Mouse (Mus musculus): Measurements from ENCODE around the gene Cd33.
A peak's percentile ranks its signal among the peaks of the same experiment; 100 is the strongest.

Cd33 gene

GRCm38 (mm10) chr7:43544225-43544977 is at the start of gene Cd33:
Gene Cd33 (minus strand): TSS chr7:43544428.
- DNase-seq (ENCODE audit: low spot score in 2 of 2), result peak in 1 of 2 experiments; percentile 30

GRCm38 (mm10) chr7:43584790-43585189 is 40.6 kb upstream of the Cd33 start:
- DNase-seq (ENCODE audit: low spot score in 2 of 2), result no peak

DNA sequence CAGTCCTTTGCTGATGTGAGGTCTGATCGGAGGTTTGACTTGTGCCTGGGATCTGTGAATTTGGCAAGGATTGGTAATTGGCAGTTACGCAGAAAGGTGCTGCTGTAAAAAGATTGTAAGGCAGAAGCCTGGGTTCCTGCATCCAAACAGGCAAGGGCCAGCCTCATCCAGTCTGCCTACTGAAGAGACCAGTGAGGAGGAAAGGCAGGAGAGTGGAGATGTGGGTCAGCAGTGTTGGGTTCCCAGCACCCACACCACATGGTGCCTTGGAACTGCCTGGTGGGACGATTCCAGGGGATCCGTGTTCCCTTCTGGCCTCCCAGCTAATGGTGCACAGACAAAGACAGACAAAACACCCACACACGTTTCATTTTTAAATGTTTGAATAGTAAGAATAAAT is 36.3 kb upstream of the Cd33 start:
- no peak for DNase-seq (ENCODE audit: low spot score in 2 of 2)

DNA sequence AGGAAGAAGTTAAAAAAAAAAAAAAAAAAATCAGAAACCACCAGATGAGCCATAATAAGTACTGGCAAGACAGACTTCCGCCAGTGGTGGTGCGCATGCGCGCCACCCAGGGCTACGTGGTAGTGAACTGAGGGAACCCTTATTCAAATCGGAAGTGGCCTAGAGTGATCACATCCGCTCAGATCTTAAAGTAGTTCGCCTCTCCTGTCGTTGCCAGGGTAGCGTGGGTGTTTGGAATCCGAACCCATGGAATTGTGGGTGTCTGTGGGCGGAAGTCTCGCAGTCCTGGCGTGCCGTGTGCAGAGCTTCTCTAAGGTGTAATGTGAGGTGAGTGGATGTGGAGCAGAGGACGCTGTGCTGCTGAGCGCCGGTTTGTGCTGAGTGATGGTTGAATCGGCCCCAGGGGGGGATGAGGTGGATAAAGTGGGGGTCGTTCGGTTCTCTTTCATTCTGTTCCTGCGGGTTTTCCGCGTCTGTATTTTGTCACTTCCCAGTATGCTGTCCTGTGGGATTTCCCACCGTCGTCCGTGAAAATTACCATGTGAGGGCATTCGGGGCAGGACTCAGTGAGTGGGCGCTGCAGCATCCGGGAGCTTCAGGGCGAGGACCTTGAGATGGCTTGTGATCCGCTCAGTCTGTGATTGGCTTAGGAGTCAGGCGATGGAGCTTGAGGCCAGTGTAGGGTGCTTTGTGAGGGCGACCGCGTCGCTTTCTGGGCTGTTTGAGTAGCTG is 35.4 kb upstream of the Cd33 start, which contains the start of gene Zfp719:
Gene Zfp719, plus strand, starts transcription at position 171 of the 732 bp plus-strand sequence.
- DNase-seq (ENCODE audit: low spot score in 2 of 2), result peak; percentile 82 to 88

DNA sequence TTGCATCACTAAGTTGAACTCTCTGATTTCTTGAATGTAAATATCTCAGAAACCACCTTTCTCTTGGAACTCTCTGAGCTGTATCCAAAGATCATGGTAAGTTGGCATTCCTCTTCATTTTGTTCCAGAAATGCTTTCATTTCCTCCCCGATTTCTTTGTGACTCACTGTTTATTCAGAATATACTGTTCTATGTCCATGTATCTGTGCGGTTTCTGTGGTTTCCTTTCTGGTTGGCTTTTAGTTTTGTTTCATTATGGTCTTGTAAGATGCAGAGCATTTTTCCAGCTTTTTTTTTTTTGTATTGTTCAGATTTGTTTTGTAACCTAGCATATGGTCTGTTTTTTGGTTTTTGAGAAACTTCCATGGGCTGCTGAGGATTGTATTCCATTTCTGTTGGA is 27.0 kb upstream of the Cd33 start:
- no peak for DNase-seq (ENCODE audit: low spot score in 2 of 2)

DNA sequence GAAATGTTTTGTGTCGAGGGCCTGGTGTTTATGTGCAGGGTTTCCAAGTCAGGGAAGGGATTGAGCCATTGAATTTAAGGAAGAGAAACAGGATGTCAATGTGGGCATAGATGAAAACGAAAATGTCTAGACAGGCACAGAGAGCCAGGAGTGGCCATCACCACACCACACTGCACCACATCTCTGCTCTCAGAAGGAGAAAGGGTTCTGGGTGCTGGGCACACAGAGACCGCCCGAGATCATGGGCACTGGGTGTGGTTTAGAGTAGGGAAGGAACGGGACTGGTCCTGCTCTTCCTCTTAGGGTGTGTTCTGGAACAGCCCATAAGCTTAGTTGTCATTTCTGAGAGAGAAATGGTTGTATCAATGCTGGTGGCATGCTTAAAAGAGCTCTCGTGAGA is 19.1 kb upstream of the Cd33 start:
- no peak for DNase-seq (ENCODE audit: low spot score in 2 of 2)

- DNase-seq (ENCODE audit: low spot score in 2 of 2), result peak in 1 of 2 experiments; percentile 27
Observed at GRCm38 (mm10) chr7:43562651-43563070, 18.4 kb upstream of the Cd33 start.

DNA sequence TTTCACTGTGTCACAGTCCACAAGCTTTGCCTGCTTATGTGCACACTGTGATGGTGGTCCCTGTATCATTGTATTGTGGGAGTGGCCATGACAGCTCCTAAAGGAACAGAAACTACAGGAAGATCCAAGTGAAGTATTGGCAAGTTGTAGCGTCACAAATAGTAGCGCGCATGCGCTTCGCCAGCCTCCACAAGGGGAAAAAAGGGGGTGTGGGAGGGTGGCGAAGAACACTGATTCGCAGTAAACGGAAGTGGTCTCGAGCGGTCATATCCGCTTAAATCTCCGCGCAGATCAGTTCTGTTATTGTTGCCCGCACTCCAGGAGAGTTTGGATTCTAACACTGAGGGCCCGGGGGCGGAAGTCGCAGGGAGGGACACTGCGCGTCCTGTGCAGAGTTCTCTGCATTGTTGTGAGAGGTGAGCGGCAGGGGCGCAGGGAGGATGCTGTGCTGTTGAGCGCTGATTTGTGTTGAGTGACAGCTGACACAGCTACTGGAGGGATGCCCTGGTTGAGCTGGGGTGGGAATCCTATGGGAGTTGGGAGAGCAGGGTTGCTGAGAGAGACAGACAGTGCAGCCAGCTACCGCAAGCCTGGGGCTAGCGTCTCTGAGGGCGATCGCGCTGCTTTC is 17.9 kb upstream of the Cd33 start, which contains the start of gene Zfp658:
Gene Zfp658, plus strand, starts transcription at position 251 of the 628 bp plus-strand sequence.
- peak; percentile 70 to 82 for DNase-seq (ENCODE audit: low spot score in 2 of 2)

GRCm38 (mm10) chr7:43556901-43557300 is 12.7 kb upstream of the Cd33 start:
- DNase-seq (ENCODE audit: low spot score in 2 of 2), result no peak

- DNase-seq (ENCODE audit: low spot score in 2 of 2), result no peak
Observed at GRCm38 (mm10) chr7:43555351-43555750, 11.1 kb upstream of the Cd33 start.

DNA sequence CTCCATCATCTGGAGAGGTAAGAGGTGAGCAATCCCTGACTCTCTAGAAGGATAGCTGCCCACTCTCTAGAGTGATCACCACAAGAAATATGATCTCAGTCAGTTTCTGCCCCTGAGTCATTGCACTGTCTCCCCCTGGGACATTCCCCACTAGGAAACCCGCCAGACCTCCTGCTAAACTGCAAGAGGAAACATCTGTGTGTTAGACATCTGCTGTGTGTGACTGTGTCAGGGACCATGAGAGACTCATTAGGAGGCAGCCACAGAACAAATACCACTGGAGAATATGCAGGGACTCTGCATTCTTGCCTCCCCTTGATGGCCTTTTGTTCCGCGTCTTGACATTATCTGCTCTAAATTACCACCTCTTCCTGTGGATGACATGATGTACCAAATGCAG is 10.3 kb upstream of the Cd33 start:
- DNase-seq (ENCODE audit: low spot score in 2 of 2), result no peak

GRCm38 (mm10) chr7:43553153-43553552 is 8.9 kb upstream of the Cd33 start:
- DNase-seq (ENCODE audit: low spot score in 2 of 2), result peak in 1 of 2 experiments; percentile 70

DNA sequence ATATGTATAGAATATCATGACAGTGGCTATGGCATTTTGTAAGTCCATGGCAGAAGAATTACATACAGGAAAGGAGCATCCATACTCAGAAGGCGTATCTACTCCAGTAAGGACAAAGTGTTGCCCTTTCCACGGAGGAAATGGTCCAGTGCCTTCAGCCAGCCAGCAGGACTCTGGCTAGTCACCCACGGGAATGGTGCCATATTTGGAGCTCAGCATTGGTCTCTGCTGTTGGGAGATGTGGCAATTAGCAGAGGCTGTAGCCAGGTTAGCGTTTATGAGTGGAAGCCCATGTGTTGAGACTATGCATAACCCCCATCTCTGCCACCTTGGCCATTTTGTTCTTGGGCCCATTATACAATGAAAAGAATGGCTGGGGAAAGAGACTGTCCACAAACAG is 4.0 kb upstream of the Cd33 start:
- no peak for DNase-seq (ENCODE audit: low spot score in 2 of 2)

DNA sequence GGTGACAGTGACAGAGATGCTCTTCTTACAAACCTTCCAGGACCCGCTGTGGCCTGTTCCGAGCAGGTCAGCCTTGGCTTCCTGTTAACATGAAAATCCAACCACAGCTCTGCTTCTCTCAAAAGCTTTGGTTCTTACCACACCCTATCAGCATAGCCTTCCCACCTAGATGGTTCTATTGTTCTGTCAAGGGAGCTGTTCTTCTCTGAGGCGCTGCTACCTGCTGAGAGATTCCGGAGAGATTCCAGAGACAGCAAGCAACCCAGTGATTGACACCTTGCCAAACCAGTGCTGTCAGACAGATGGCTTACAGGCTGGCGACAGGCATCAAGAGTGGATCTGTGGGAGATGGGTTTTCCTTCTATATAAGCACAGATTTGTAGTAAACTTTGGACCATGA is 3.4 kb upstream of the Cd33 start:
- no peak for DNase-seq (ENCODE audit: low spot score in 2 of 2)

DNA sequence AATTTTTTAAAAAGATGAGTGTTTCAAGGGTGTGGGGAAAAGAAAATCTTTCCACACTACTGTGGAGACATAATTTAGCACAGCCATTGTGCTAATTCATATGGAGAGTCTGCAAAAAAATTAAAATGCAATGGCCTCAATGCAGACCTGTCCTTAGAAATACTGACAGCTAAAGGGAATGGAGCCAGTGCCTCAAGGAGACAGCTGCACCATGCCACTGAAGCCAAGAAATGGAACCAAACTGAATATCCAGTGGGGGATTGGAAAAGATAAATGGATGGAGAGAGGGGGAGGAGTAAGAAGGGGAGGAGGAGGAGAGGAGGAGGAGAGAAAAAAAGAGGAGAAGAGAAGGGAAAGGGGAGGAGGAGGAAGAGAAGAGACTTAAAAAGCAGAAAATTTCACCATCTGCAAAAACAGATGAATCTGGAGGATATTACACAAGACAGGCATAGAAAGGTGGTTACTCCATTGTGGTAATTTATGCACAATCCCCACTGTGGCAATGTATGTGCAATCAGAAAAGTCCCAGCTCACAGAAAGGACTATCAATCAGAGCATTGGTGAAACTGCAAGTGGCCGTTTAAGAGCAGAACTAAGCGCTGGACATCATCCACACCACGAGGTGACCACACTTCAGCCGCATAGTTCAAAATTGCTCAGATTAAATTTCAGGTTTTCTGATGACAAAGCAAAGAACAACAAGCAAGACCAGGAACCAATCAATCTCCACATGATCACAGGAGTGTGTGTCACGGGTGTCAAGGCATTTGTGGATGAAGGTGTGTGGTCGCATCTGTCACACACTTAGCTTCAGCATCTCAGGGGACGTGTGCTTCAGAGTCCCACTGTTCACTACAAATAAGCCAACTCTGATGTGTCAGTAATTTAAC is 1.7 kb upstream of the Cd33 start:
- no peak for DNase-seq (ENCODE audit: low spot score in 2 of 2)

DNA sequence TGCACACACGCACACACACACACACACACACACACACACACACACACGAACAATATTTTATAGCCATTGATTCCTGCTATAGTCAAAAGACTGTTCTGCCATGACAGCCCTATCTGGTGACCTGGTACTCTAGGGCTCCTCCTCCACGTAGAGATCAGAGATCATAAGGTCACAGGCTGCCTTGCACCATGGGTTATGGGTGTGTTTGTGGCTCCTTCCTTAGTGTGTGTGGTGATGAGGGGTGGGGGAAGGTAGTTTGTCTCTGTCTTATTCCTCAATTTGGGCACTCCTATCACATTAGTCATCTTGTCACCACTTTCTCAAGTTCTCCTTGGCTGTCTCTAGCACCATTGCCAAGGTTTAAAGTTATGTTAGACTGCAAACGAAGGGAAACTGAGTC is 5.7 kb downstream of the Cd33 start:
- no peak for DNase-seq (ENCODE audit: low spot score in 2 of 2)

- DNase-seq (ENCODE audit: low spot score in 2 of 2), result peak in 1 of 2 experiments; percentile 23
Observed at GRCm38 (mm10) chr7:43532936-43533505, 11.2 kb downstream of the Cd33 start.

DNA sequence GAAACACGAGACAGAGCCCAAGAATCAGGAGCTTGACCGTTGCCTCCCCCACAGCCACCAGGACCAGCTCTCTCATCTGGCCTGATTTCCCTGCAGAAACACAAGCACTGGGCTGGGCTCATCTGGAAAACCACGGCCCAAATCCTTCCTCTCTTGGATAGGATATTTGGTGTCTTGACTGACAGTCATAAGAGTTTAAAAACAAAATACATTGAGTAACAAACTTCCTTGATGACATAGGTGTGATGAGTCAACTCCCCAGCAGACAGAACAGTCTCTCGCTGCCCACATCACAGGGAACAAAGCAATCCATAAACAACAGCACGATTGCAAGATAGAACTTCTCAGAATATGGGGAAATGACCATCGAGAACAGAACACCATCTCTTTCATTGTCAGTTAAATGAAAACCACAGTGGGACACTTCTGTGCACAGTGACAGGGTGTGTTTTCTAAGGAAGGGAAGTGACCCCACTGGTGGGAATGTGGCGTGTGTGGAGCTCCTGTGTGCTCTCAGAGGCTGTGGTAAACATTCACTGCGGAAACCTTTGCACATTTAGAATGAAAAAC is 13.9 kb downstream of the Cd33 start:
- no peak for DNase-seq (ENCODE audit: low spot score in 2 of 2)

- no peak for DNase-seq (ENCODE audit: low spot score in 2 of 2)
Observed at GRCm38 (mm10) chr7:43525313-43525712, 18.9 kb downstream of the Cd33 start.

- no peak for DNase-seq (ENCODE audit: low spot score in 2 of 2)
Observed at GRCm38 (mm10) chr7:43522776-43523175, 21.5 kb downstream of the Cd33 start.

- DNase-seq (ENCODE audit: low spot score in 2 of 2), result no peak
Observed at GRCm38 (mm10) chr7:43518341-43518740, 25.9 kb downstream of the Cd33 start.
